Mouse (Mus musculus): ENCODE data around the gene Fam57a. TPM values are rescaled to one million over a fixed set of nuclear protein-coding genes. Genes with fewer than 3 reads are reported as not detected.
A peak's percentile ranks its signal among the peaks of the same experiment; 100 is the strongest.

Gene Fam57a
- total RNA-seq (2021): 1 to 10 TPM; 2.0 to 3.0 TPM
- 4.2 and 5.4 TPM in 2 replicates for polyA plus RNA-seq (2012; rRNA removed)
- long read RNA-seq, partial matches to known transcripts: 0 of 1 reads
- long read RNA-seq, other reads (novel, unspliced or antisense): 0 of 1 reads

DNA sequence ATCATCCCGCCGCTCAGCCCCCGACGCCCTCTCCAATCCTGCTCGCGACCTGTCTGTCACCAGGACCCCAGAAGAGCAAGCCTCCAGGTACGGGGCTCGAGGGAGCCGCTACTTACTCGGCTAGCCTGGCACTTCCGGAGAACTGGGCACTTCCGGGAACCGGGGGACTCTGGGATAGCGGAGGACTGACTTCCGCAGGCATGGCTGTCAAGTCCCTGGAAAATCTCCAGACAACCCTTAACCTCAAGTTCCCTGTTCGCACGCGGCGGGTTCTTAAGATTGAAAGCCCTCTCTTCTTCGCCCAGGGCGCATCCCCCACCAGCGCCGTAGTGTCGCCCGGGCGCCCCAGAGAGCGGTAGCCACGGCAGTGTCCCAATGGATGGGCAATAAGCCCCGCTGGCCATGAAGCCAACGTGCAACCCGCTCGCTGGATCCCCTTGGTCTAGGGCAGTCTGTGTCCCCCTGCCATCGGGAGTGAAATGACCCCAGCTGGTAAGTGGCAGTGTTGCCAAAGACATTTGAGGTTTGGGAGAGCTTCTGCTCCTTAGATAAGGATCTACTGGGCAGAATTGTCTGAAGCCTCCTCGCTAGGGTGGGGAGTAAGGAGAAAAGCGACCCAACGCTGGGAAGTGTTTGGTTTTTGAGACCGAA is at the start of gene Fam57a, which contains the start of gene Vps53:
Fam57a (plus strand) TSS at position 177 of the 651 bp plus-strand sequence.
Vps53 (minus strand) TSS at position 153 of the 651 bp plus-strand sequence.
- WGBS: under 1% methylated on average over 37 of the region's 37 CpGs
- H3K27ac ChIP-seq: peak within 1 kb of the TSS; percentile 85

DNA sequence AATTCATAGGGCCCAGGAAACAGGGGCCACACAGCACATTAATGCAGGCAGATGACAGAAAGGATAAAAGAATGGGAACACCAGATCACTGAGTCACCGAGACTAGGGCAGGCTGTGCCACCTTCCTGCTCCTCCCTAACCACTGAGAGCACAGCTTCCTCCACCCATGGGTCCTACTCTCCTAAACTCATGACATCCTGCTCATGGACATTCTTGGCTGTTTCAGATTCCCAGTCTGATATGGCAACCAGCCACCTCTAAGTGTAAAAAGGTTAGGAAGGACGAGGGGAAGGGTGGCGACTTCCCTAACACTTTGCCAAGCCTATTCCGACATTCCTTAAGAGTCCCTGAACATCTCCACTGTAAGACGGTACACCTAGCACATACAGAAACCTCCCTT is 48.6 kb upstream of the Fam57a start:
- peaks cover 8% of the 10 kb centered on the region for H3K4me1 ChIP-seq (ENCODE audit: control insufficient read depth, insufficient read depth, low read length)
- 52% methylated on average over 5 of the region's 5 CpGs for WGBS
- DNase-seq: peak; percentile 53 to 74
- TF ChIP-seq CTCF (IDR thresholded peaks at IDR 0.05): no peak
- peak; percentile 99 for TF ChIP-seq EP300 (IDR thresholded peaks at IDR 0.05; ENCODE audit: insufficient read depth, low read depth, low read length)
- TF ChIP-seq POLR2A (IDR thresholded peaks at IDR 0.05; ENCODE audit: insufficient read depth, low read depth, low read length): peak; percentile 54; the same call in 1 of the 2 replicates
- H3K27ac ChIP-seq: peak overlapping the region; percentile 75
- no peak overlapping the region for H3K4me3 ChIP-seq
- H3K27me3 ChIP-seq (ENCODE audit: control insufficient read depth, insufficient read depth, low read length): no peaks in the 10 kb centered on the region
- H3K36me3 ChIP-seq (ENCODE audit: control insufficient read depth, insufficient read depth, low read length): peaks cover 14% of the 10 kb centered on the region
- H3K9ac ChIP-seq (ENCODE audit: low read depth, low read length): no peak overlapping the region
- intact Hi-C loops (cut with DNase I): loop anchor here (1.0 to 5.0 kb wide), 3 partner anchors 30 to 96 kb away; no protein-coding TSS in a partner anchor
- H3K79me2 ChIP-seq (replicated peaks; ENCODE audit: control insufficient read depth, insufficient read depth, low read length): no peaks in the 10 kb centered on the region

More for the DNA sequence above, at the start of gene Fam57a, which contains the start of gene Vps53:
- no peaks in the 10 kb centered on the region for H3K79me2 ChIP-seq (replicated peaks; ENCODE audit: control insufficient read depth, insufficient read depth, low read length)
- no peaks in the 10 kb centered on the region for H3K27me3 ChIP-seq (ENCODE audit: control insufficient read depth, insufficient read depth, low read length)
- peak within 1 kb of the TSS; percentile 85 for H3K4me3 ChIP-seq
- intact Hi-C loops (cut with DNase I): loop anchor here (1.0 to 5.0 kb wide), 3 partner anchors 22 to 228 kb away; partner anchors contain the start of genes Dbil5, Gemin4 and Timm22
- H3K9ac ChIP-seq (ENCODE audit: low read depth, low read length): peak within 1 kb of the TSS; percentile 87
- peaks cover 2% of the 10 kb centered on the region; the same call in 1 of the 2 replicates for H3K4me1 ChIP-seq (ENCODE audit: control insufficient read depth, insufficient read depth, low read length)
- peak; percentile 90 to 91 for DNase-seq
- H3K36me3 ChIP-seq (ENCODE audit: control insufficient read depth, insufficient read depth, low read length): no peaks in the 10 kb centered on the region
- TF ChIP-seq POLR2A (IDR thresholded peaks at IDR 0.05; ENCODE audit: insufficient read depth, low read depth, low read length): peak; percentile 80
- TF ChIP-seq EP300 (IDR thresholded peaks at IDR 0.05; ENCODE audit: insufficient read depth, low read depth, low read length): peak; percentile 51; the same call in 1 of the 2 replicates
- TF ChIP-seq CTCF (IDR thresholded peaks at IDR 0.05): no peak

DNA sequence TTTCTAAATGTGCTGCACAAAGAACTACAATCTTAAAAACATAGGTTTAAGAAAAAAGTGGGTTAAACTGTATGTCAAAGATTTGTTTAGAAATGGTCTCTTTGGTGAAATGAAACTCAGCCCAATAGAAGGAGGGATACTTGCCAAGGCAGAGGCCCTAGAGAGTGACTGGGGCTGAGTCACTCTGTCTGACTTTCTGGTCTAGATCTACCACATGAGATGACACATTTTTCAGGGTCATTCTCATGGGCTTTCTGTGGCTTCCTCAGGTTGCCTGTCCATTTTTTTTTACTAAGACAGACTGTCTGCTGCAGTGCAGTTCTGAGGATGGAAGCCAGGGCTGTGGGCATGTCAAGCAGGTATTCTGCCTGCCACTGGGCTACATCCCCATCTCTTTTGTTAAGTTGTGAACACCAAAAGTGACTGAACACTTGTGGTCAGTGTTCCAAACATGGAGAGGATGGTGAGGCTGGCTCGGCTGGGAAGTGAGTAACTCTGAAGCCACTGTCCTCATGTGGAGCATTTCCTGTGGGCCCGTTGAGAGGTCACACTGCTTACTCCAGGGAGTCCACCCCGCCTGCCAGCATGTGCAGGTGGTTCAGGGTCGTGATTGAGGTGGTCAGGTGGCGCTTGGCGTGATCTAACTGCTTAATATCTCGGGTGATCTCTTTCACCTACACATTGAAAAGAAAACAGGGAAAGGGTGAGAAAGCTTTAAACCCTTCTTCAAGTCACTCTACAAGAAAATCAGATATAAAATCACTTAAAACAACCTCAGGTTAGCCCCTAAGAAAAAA is 43.6 kb upstream of the Fam57a start:
- 77% methylated on average over 7 of the region's 7 CpGs for WGBS
- no peak for DNase-seq
- peaks cover 4% of the 10 kb centered on the region for H3K4me1 ChIP-seq (ENCODE audit: control insufficient read depth, insufficient read depth, low read length)
- no peaks in the 10 kb centered on the region for H3K27me3 ChIP-seq (ENCODE audit: control insufficient read depth, insufficient read depth, low read length)
- no peak overlapping the region for H3K27ac ChIP-seq
- intact Hi-C loops (cut with DNase I): no loop called here
- no peak overlapping the region for H3K9ac ChIP-seq (ENCODE audit: low read depth, low read length)
- H3K36me3 ChIP-seq (ENCODE audit: control insufficient read depth, insufficient read depth, low read length): peaks cover 14% of the 10 kb centered on the region
- TF ChIP-seq CTCF (IDR thresholded peaks at IDR 0.05): no peak
- no peak for TF ChIP-seq POLR2A (IDR thresholded peaks at IDR 0.05; ENCODE audit: insufficient read depth, low read depth, low read length)
- TF ChIP-seq EP300 (IDR thresholded peaks at IDR 0.05; ENCODE audit: insufficient read depth, low read depth, low read length): no peak
- no peak overlapping the region for H3K4me3 ChIP-seq
- H3K79me2 ChIP-seq (replicated peaks; ENCODE audit: control insufficient read depth, insufficient read depth, low read length): no peaks in the 10 kb centered on the region

DNA sequence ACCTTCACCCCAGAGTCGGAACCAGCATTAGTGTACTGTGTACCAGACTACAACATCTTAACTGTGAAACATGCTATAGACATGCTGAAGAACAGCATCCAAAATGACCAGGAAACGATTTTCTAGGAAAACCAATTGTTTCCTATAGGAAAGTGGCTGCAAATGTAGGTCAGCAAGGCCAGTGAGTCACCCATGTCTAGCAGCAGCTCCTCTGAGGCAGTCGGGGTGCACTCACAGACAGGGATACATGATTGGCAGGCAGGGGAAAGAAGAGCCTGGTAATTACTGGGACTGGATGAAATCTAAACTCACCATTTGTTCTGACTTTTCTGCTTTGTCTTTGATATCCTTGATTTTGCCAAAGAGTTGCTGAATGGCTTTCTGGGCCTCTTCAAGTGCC is 41.5 kb upstream of the Fam57a start:
- TF ChIP-seq CTCF (IDR thresholded peaks at IDR 0.05) (no peak), EP300 (IDR thresholded peaks at IDR 0.05; ENCODE audit: insufficient read depth, low read depth, low read length) (no peak), POLR2A (IDR thresholded peaks at IDR 0.05; ENCODE audit: insufficient read depth, low read depth, low read length) (no peak)
- Histone ChIP-seq H3K36me3 (ENCODE audit: control insufficient read depth, insufficient read depth, low read length) (peaks cover 4% of the 10 kb centered on the region; the same call in 1 of the 2 replicates), H3K27ac (no peak overlapping the region; the same call in 1 of the 2 replicates), H3K79me2 (replicated peaks; ENCODE audit: control insufficient read depth, insufficient read depth, low read length) (no peaks in the 10 kb centered on the region), H3K9ac (ENCODE audit: low read depth, low read length) (no peak overlapping the region), H3K4me3 (no peak overlapping the region), H3K27me3 (ENCODE audit: control insufficient read depth, insufficient read depth, low read length) (no peaks in the 10 kb centered on the region), H3K4me1 (ENCODE audit: control insufficient read depth, insufficient read depth, low read length) (no peaks in the 10 kb centered on the region)
- WGBS: 66% methylated on average over 3 of the region's 3 CpGs
- intact Hi-C loops (cut with DNase I): no loop called here
- DNase-seq: no peak

DNA sequence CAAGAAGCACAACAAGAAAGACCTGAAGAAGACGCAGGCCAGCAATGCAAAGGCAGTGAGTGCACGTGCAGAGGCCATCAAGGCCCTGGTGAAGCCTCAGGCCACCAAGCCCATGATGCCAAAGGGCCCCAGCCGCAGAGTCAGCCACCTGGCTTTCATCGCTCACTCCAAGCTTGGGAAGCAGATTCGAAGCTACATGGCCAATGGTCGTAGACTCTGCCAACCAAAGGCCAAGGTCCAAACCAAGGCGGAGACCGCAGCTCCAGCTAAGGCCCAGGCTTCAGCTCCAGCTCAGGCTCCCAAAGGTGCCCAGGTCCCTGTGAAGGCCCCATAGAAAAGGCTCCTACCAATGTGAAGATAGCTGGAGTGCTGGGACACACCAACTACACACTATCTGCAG is 35.1 kb upstream of the Fam57a start:
- intact Hi-C loops (cut with DNase I): no loop called here
- H3K9ac ChIP-seq (ENCODE audit: low read depth, low read length): no peak overlapping the region
- no peak overlapping the region for H3K4me3 ChIP-seq
- TF ChIP-seq EP300 (IDR thresholded peaks at IDR 0.05; ENCODE audit: insufficient read depth, low read depth, low read length) (no peak), POLR2A (IDR thresholded peaks at IDR 0.05; ENCODE audit: insufficient read depth, low read depth, low read length) (no peak), CTCF (IDR thresholded peaks at IDR 0.05) (no peak)
- peaks cover 2% of the 10 kb centered on the region; the same call in 1 of the 2 replicates for H3K36me3 ChIP-seq (ENCODE audit: control insufficient read depth, insufficient read depth, low read length)
- peaks cover 6% of the 10 kb centered on the region for H3K4me1 ChIP-seq (ENCODE audit: control insufficient read depth, insufficient read depth, low read length)
- no peaks in the 10 kb centered on the region for H3K79me2 ChIP-seq (replicated peaks; ENCODE audit: control insufficient read depth, insufficient read depth, low read length)
- DNase-seq: no peak
- no peak overlapping the region for H3K27ac ChIP-seq
- 86% methylated on average over 8 of the region's 8 CpGs for WGBS
- no peaks in the 10 kb centered on the region for H3K27me3 ChIP-seq (ENCODE audit: control insufficient read depth, insufficient read depth, low read length)
